Mouse (Mus musculus): ENCODE results near the gene Fbxl7.

Fbxl7 gene

DNA sequence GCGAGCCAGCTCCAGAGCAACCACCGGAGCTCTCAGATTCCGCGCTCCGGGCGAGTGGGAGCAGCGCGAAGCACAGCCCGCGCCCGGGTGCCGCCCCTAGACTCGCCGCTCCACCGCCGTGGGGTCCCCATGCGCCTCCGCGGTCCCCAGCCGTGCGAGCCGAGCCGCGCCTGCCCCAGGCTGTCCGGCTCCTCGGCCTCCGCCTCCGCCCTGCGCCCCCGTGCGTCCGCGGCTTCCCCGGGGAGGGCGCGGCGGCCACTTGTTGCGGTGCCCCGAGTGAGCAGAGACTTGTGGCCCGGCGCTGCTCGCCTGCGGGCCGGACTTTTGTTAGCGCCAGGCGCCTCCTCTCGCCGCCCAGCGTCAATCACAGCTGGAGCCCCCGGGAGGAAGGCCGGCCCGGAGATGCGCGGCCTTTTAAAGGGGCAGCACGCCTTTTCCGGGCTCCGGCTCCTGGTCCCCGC, at the start of gene Fbxl7:
TSS of gene Fbxl7 (minus strand) at position 330 of the 461 bp plus-strand sequence.
- DNase-seq (ENCODE audit: low spot score in 2 of 2): peak; percentile 52 to 72

- DNase-seq (ENCODE audit: low spot score in 2 of 2): no peak
Observed at GRCm38 (mm10) chr15:26922026-26922425, 26.6 kb upstream of the Fbxl7 start.

- no peak for DNase-seq (ENCODE audit: low spot score in 2 of 2)
Observed at GRCm38 (mm10) chr15:26913427-26913826, 18.0 kb upstream of the Fbxl7 start.

GRCm38 (mm10) chr15:26895761-26896160, 381 bp upstream of the Fbxl7 start:
- DNase-seq (ENCODE audit: low spot score in 2 of 2): no peak

DNA sequence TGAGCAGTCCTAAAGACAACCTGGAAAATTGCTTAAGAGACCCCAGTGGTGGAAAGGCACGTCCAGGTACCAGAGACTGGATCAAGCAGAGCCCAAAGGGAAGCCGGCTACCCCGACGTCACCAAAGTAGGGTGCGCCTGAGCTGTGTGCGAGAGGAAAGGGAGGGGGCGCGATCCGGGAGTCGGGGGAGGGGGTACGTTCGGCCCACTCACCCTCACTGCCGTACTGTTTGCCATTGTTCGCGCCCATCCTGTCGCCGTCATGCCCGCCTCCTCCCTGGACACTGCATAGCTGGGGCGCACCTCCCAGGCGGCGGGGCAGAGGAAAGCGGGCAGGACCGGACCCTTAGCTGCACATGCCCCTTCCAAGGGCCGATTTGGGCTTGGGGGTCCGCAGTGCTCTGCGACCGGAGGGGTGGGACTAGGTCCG, 565 bp downstream of the Fbxl7 start:
- peak; percentile 23 to 25 for DNase-seq (ENCODE audit: low spot score in 2 of 2)

DNA sequence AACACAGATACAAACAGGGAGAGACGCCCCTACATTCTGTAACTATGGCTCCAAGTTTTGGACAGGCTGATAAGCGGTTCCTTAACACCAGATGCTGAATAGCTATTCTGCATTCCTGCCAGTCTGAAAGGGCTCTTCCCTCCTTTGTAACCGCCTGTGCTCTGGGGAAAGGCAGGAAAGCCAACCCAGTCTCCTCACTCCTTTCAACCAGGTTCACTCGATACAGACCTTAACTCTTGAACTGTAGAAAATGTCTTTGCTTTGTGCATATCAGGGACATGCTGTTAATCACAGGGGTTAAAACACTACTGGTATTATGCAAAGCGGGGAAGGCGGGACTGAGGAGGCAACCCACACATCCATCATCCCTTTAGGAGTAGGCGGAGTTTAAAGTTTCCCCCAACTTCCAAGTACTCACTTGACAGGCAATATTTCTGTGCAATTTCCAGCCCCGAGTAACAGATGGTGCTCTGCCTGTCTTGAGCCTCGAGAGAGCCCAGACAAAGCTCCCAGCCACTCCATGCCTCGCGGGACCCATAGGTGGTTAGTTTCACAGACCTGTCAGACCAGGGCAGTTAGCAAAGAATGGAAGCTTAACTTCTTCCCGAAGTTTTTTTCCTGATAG, 1.2 kb downstream of the Fbxl7 start:
- no peak for DNase-seq (ENCODE audit: low spot score in 2 of 2)

GRCm38 (mm10) chr15:26893136-26893535, 2.2 kb downstream of the Fbxl7 start:
- DNase-seq (ENCODE audit: low spot score in 2 of 2): no peak

GRCm38 (mm10) chr15:26889971-26890370, 5.4 kb downstream of the Fbxl7 start:
- DNase-seq (ENCODE audit: low spot score in 2 of 2): no peak

DNA sequence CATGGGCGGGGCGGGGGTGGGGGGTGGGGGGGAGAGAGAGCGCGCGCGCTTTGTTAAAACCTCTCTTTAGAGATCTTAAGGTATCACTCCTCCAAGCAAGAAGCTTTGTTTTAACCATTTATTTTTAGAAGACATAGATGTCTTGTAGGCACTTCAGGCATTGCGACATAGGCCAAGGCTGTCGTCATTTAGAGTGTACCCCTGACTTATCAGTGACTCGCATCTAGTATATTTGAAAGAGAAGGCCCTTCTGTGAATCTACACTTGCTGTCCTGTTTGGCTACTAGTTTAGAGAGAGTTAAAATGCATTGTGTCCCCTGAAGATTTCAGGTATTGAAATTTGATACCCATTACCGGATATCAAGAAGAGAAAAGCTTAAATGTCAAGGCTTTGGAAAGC, 7.2 kb downstream of the Fbxl7 start:
- no peak for DNase-seq (ENCODE audit: low spot score in 2 of 2)

DNA sequence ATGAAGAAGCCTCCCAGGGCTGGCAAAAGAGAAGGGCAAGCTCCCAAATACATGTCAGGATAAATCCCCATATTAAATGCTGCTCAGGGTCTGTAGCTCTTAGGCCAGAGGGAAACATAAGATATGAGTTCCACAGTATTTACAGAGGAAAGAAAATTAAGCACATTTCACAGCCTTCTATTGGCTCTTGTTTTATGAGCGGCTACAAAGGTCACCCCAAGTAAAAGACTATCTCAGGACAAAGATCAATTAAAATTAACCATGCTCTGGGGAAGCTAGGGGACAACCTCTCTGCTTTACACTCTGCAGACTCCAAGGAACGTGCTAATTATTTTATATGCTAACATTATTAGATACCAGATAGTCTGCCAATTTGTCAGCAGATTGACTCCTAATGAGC, 9.4 kb downstream of the Fbxl7 start:
- DNase-seq (ENCODE audit: low spot score in 2 of 2): no peak

DNA sequence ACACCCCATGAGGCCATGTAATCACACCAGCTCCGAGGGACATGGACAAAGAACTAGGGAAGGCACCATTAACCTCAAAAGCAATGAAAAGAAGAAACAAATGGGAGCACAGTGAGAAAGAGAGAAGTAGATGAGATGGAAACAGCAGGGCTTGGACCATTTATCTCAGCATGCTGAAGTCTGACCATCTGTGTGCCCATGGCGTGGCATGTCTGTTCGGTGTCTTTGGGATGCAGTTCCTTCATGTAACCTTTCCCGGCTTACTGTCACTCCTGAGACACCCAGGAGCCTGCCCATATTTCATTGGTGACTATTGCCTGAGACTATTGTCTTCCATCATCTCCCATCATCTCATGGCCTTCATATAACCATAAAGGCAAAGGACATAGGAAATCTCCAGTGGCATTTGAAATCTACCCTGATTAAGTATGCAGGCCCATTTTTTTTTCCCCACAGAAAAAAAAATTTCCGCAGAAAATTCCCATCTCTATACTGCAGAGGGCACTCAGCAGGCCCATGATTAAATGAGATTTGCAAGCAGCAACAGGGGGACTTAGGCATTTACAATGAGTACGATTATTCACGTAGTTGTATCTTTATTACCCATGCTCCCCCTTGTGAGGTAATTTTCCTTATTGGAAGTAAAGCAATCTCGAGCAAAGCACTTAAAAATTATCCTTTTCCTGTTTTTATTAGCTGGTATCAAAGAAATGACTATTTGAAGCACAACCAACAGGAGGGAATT, 15.0 kb downstream of the Fbxl7 start:
- no peak for DNase-seq (ENCODE audit: low spot score in 2 of 2)

DNA sequence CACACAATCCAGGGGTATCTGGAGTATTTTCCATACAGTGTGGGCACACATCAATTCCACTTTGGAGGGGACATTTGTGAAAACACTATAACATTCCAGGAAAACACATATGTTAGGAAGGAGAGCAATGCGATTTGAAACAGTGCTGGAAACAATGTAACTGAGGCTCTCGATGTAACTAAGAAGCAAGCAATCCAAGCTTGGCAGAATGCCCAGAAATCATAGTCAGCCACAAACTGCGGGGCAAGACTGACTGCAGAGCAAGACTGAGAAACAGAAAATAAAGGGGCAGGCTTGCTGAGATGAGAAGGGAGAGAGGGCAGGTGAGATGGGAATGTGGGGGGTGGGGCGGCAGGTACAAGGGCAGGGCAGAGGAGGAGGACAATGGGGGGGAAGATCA, 19.7 kb downstream of the Fbxl7 start:
- peak; percentile 33 to 57 for DNase-seq (ENCODE audit: low spot score in 2 of 2)

DNA sequence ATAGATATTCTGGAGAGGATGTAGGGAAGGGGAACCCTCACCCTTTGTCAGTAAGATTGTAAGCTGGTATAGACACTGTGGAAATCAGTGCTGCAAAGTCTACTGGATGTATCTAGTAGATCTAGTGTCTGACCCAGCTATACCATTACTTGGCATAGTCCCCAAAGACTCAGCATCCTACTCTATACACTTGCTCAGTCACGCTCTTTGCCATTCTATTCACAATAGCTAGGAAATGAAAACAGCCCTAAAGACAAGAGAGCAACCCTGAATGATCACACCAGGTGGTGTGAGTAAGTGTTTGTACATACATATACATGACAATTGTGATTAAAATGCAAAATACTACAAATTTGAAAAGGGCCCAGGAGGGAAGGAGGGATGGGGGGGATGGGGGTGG, 23.1 kb downstream of the Fbxl7 start:
- DNase-seq (ENCODE audit: low spot score in 2 of 2): no peak

DNA sequence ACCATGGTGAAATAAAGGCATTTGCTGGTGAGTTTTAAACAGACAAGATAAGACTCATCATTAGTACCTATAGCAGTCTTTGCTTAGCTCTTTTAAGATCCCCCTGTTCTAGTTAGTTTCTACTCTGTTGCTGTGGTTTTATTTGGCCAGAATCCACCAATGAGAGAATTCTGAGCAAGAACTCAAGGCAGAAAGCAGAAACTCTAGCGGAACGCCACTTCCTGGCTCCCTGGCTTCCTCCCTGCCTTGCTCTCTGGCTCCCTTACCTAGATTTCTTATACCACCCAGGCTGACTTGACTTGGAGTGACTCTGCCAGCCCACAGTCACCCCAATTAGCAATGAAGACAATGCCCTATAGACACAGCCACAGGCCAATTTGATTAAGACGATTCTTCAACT, 26.2 kb downstream of the Fbxl7 start:
- no peak for DNase-seq (ENCODE audit: low spot score in 2 of 2)

- DNase-seq (ENCODE audit: low spot score in 2 of 2): no peak
Observed at GRCm38 (mm10) chr15:26867521-26867920, 27.9 kb downstream of the Fbxl7 start.

GRCm38 (mm10) chr15:26862173-26862572, 33.2 kb downstream of the Fbxl7 start:
- DNase-seq (ENCODE audit: low spot score in 2 of 2): no peak

GRCm38 (mm10) chr15:26849626-26850025, 45.8 kb downstream of the Fbxl7 start:
- peak in 1 of 2 experiments; percentile 10 for DNase-seq (ENCODE audit: low spot score in 2 of 2)

- DNase-seq (ENCODE audit: low spot score in 2 of 2): no peak
Observed at GRCm38 (mm10) chr15:26842216-26842615, 53.2 kb downstream of the Fbxl7 start.

DNA sequence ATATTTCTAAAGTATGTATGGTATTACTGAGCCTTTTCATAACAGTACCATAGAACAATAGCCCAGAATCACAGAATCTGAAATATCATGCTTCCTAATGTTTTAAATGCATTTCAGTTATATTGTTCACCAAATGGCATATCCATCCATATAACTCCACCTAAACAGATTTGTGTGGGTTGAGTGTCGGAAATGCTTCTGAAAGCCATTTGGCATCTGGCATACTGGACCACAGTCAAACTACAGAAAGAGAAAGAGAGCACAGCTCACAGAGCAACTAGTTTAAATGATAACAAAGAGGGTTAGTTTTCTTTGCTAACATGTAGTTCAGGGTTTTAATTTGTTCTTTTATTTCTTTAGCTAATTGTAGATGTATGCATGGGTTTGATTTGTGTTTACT, 57.0 kb downstream of the Fbxl7 start:
- DNase-seq (ENCODE audit: low spot score in 2 of 2): no peak

DNA sequence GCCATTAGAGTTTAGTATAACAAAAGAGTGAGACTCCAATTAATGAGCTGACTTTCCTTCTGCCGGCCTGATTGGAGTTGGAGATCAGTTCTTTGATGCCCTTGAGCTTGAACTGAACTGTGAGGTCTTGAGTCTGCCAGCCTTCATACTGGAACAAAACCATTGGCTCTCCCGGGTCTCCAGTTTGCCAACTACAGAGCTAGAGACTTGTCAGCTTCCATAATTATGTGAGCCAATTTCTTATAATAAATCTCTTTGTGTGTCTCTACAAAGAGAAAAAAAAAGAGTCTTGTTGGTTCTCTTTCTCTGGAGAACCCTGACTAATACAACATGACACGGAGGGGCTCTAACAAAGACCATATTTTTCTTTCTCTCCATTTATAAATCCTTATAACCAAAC, 58.2 kb downstream of the Fbxl7 start:
- no peak for DNase-seq (ENCODE audit: low spot score in 2 of 2)

DNA sequence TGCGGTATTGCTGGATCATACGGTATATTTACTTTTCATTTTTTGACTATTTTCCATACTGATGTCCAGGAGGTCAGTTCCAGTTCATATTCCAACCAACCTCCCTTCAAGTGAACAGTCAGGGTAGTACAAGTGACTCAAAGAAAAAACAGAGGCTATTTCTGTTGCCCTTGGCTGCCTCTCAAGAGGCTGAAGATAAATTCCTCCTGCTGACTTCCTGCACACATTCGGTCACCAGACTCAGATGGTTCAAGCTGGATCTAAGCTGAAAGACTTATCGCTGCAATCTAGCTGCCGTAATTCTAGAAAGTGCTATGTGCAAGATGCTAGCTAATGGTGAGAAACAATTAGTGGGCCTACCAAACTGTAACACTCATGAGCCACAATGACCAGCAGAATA, 61.0 kb downstream of the Fbxl7 start:
- no peak for DNase-seq (ENCODE audit: low spot score in 2 of 2)

- no peak for DNase-seq (ENCODE audit: low spot score in 2 of 2)
Observed at GRCm38 (mm10) chr15:26831141-26831540, 64.2 kb downstream of the Fbxl7 start.

- no peak for DNase-seq (ENCODE audit: low spot score in 2 of 2)
Observed at GRCm38 (mm10) chr15:26816931-26817330, 78.4 kb downstream of the Fbxl7 start.

Data from cerebellum, postnatal 4 days (tissue).